Mouse (Mus musculus): ENCODE measurements around the gene Tldc1. TPM values are rescaled to one million over a fixed set of nuclear protein-coding genes. Genes with fewer than 3 reads are reported as not detected.

The Tldc1 gene
- polyA plus RNA-seq, 1 experiment from 2014 or later, result 10.0 TPM

- no peak overlapping the region for H3K9ac ChIP-seq (replicated peaks)
- H3K27me3 ChIP-seq (replicated peaks), result no peaks in the 10 kb centered on the region
- H3K4me1 ChIP-seq, result 0 out of 2 replicates have a peak, but pooled peaks cover 11% of the 10 kb centered on the region
- no peak overlapping the region for H3K27ac ChIP-seq (replicated peaks)
- 85% methylated on average over 6 of the region's 6 CpGs for WGBS
- no peaks in the 10 kb centered on the region for H3K9me3 ChIP-seq (replicated peaks)
- no peak overlapping the region for H3K4me3 ChIP-seq (replicated peaks)
- ATAC-seq (ENCODE audit: low FRiP score), result no peak
- no peaks in the 10 kb centered on the region for H3K36me3 ChIP-seq
- no peak overlapping the region for H3K4me2 ChIP-seq
These were observed 66.0 kb downstream of the Tldc1 start for GRCm38 (mm10) chr8:119712226-119712625.

Other genes with a start within 250 kb of the Tldc1 start
- gene Mbtps1, start 219.7 kb downstream of the Tldc1 start, polyA plus RNA-seq (2015; fragmentation: Nextera tagmentation; extraction: Ambion mirVana), result 48.5 and 62.4 TPM in 2 replicates
- 129 and 137 TPM in 2 replicates for gene Hsdl1, start 203.2 kb downstream of the Tldc1 start, polyA plus RNA-seq (2015; fragmentation: Nextera tagmentation; extraction: Ambion mirVana)
- gene Dnaaf1, start 203.2 kb downstream of the Tldc1 start, polyA plus RNA-seq (2015; fragmentation: Nextera tagmentation; extraction: Ambion mirVana), result 0.20 and 0.45 TPM in 2 replicates
- 11.8 and 15.0 TPM in 2 replicates for gene Taf1c, start 173.2 kb downstream of the Tldc1 start, polyA plus RNA-seq (2015; fragmentation: Nextera tagmentation; extraction: Ambion mirVana)
- 0.10 and 0.11 TPM in 2 replicates for gene Adad2, start 165.7 kb downstream of the Tldc1 start, polyA plus RNA-seq (2015; fragmentation: Nextera tagmentation; extraction: Ambion mirVana)
- 0.09 and 0.14 TPM in 2 replicates for gene Kcng4, start 142.7 kb downstream of the Tldc1 start, polyA plus RNA-seq (2015; fragmentation: Nextera tagmentation; extraction: Ambion mirVana)
- gene Wfdc1, start 112.1 kb downstream of the Tldc1 start, polyA plus RNA-seq (2015; fragmentation: Nextera tagmentation; extraction: Ambion mirVana), result 5.9 and 6.2 TPM in 2 replicates
- gene Atp2c2, start 78.4 kb downstream of the Tldc1 start, polyA plus RNA-seq (2015; fragmentation: Nextera tagmentation; extraction: Ambion mirVana), result 0.36 and 0.41 TPM in 2 replicates
- 104 and 158 TPM in 2 replicates for gene Cotl1, start 62.1 kb upstream of the Tldc1 start, polyA plus RNA-seq (2015; fragmentation: Nextera tagmentation; extraction: Ambion mirVana)
- gene Klhl36, start 83.8 kb upstream of the Tldc1 start, polyA plus RNA-seq (2015; fragmentation: Nextera tagmentation; extraction: Ambion mirVana), result 16.5 and 17.4 TPM in 2 replicates
- 121 and 127 TPM in 2 replicates for gene Usp10, start 131.9 kb upstream of the Tldc1 start, polyA plus RNA-seq (2015; fragmentation: Nextera tagmentation; extraction: Ambion mirVana)
- 3.5 TPM in 1 of 2 replicates, not detected in the other for gene Gm20388, start 132.4 kb upstream of the Tldc1 start, polyA plus RNA-seq (2015; fragmentation: Nextera tagmentation; extraction: Ambion mirVana)
- gene Crispld2, start 214.0 kb upstream of the Tldc1 start, polyA plus RNA-seq (2015; fragmentation: Nextera tagmentation; extraction: Ambion mirVana), result 2.6 and 5.8 TPM in 2 replicates

Data from neural tube, embryonic 15.5 days (tissue).